Mouse (Mus musculus): Measurements from ENCODE around the gene Pnma1. TPM values are rescaled to one million over a fixed set of nuclear protein-coding genes. Genes with fewer than 3 reads are reported as not detected.

Gene Pnma1
- polyA plus RNA-seq, 1 experiment from 2014 or later = 0.88 TPM

DNA sequence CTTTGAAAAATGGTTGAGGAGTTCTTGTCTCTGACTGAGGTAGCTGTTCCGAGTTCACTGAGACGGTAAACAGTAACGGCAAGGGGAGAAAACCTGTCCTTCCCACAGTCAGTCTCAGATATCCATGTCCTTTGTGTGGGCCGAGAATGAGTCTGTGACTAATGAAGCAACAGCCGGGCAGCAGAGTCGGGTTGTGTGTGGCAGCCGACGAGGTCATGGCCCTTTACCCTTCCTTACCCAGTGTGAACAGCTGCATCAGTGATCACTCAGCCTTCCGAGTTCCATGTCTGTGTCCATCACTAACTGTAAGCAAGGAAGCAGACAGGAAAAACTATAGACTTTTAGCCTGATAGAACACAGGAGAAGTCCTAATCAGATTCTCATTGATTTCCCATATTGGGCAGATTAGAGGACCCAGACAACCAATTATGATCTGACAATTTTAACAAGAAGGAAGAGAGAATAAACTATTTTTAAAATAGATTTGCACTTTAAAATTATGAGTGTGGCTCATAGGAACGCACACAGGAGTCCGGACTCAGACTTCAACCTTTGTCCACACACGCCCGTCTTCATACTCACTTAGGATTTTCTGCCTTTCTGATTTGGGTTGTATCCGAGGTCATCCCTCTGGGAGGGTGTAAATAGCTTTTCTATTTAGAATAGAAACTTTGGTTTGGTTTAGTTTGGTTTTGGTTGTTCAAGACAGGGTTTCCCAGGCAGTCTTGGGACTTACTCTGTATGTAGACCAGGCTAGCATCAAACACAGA is 5.8 kb downstream of the Pnma1 start:
- Histone ChIP-seq H3K9me3 (replicated peaks; ENCODE audit: control insufficient read depth, low read length) (no peaks in the 10 kb centered on the region), H3K4me1 (ENCODE audit: control insufficient read depth, insufficient read depth, low read length) (no peaks in the 10 kb centered on the region), H3K36me3 (replicated peaks; ENCODE audit: control insufficient read depth, insufficient read depth, low read depth, low read length) (no peaks in the 10 kb centered on the region; the same call in 1 of the 2 replicates), H3K9ac (replicated peaks; ENCODE audit: low read length) (no peak overlapping the region), H3K27ac (replicated peaks; ENCODE audit: low read depth, low read length) (no peak overlapping the region), H3K4me3 (ENCODE audit: low read depth, low read length) (no peak overlapping the region), H3K27me3 (ENCODE audit: control insufficient read depth, insufficient read depth, low read length) (no peaks in the 10 kb centered on the region), H3K4me2 (ENCODE audit: low read depth, low read length) (no peak overlapping the region)
- 53% methylated on average over 14 of the region's 14 CpGs for WGBS
- no peak for ATAC-seq (replicated peaks; ENCODE audit: insufficient number of reproducible peaks, low FRiP score, low TSS enrichment, low read depth)
- no peak for DNase-seq (ENCODE audit: low spot score)

GRCm38 (mm10) chr12:84141271-84141670 is 7.0 kb downstream of the Pnma1 start:
- Histone ChIP-seq H3K4me2 (ENCODE audit: low read depth, low read length) (no peak overlapping the region), H3K27ac (replicated peaks; ENCODE audit: low read depth, low read length) (no peak overlapping the region), H3K36me3 (replicated peaks; ENCODE audit: control insufficient read depth, insufficient read depth, low read depth, low read length) (no peaks in the 10 kb centered on the region; the same call in 1 of the 2 replicates), H3K9me3 (replicated peaks; ENCODE audit: control insufficient read depth, low read length) (no peaks in the 10 kb centered on the region), H3K9ac (replicated peaks; ENCODE audit: low read length) (no peak overlapping the region), H3K27me3 (ENCODE audit: control insufficient read depth, insufficient read depth, low read length) (no peaks in the 10 kb centered on the region), H3K4me1 (ENCODE audit: control insufficient read depth, insufficient read depth, low read length) (no peaks in the 10 kb centered on the region), H3K4me3 (ENCODE audit: low read depth, low read length) (no peak overlapping the region)
- ATAC-seq (replicated peaks; ENCODE audit: insufficient number of reproducible peaks, low FRiP score, low TSS enrichment, low read depth) (no peak), DNase-seq (ENCODE audit: low spot score) (no peak)
- 82% methylated on average over 4 of the region's 4 CpGs for WGBS

DNA sequence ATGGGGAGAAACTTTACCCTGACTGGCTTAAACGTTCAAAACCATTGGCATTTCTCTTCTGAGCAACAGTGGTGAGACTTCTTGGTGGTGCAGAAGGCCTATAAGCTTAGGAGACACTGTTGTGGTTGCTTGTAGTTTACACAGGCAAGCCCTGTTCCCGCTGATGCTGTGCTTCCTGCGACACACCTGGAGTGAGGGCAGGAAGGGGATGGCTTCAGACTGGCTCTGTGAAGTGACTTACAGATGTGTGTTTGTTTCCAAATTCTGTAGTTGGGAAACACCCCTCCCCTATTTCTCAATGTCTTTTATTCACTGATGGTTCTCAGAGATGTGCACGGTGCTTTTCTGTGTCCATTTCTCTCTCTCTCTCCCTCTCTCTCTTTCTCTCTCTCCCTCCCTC is 8.2 kb downstream of the Pnma1 start:
- Histone ChIP-seq H3K27me3 (ENCODE audit: control insufficient read depth, insufficient read depth, low read length) (no peaks in the 10 kb centered on the region), H3K9ac (replicated peaks; ENCODE audit: low read length) (no peak overlapping the region), H3K4me3 (ENCODE audit: low read depth, low read length) (no peak overlapping the region), H3K4me2 (ENCODE audit: low read depth, low read length) (no peak overlapping the region), H3K4me1 (ENCODE audit: control insufficient read depth, insufficient read depth, low read length) (no peaks in the 10 kb centered on the region), H3K36me3 (replicated peaks; ENCODE audit: control insufficient read depth, insufficient read depth, low read depth, low read length) (no peaks in the 10 kb centered on the region; the same call in 1 of the 2 replicates), H3K27ac (replicated peaks; ENCODE audit: low read depth, low read length) (no peak overlapping the region), H3K9me3 (replicated peaks; ENCODE audit: control insufficient read depth, low read length) (no peaks in the 10 kb centered on the region)
- no peak for ATAC-seq (replicated peaks; ENCODE audit: insufficient number of reproducible peaks, low FRiP score, low TSS enrichment, low read depth)
- 58% methylated on average over 4 of the region's 4 CpGs for WGBS
- DNase-seq (ENCODE audit: low spot score) = no peak

- H3K4me2 ChIP-seq (ENCODE audit: low read depth, low read length) = no peak overlapping the region
- no peaks in the 10 kb centered on the region for H3K9me3 ChIP-seq (replicated peaks; ENCODE audit: control insufficient read depth, low read length)
- H3K9ac ChIP-seq (replicated peaks; ENCODE audit: low read length) = no peak overlapping the region
- 94% methylated on average over 7 of the region's 7 CpGs for WGBS
- DNase-seq (ENCODE audit: low spot score) (no peak), ATAC-seq (replicated peaks; ENCODE audit: insufficient number of reproducible peaks, low FRiP score, low TSS enrichment, low read depth) (no peak)
- H3K4me1 ChIP-seq (ENCODE audit: control insufficient read depth, insufficient read depth, low read length) = no peaks in the 10 kb centered on the region
- no peak overlapping the region for H3K4me3 ChIP-seq (ENCODE audit: low read depth, low read length)
- no peak overlapping the region for H3K27ac ChIP-seq (replicated peaks; ENCODE audit: low read depth, low read length)
- no peaks in the 10 kb centered on the region for H3K27me3 ChIP-seq (ENCODE audit: control insufficient read depth, insufficient read depth, low read length)
- no peaks in the 10 kb centered on the region; the same call in 1 of the 2 replicates for H3K36me3 ChIP-seq (replicated peaks; ENCODE audit: control insufficient read depth, insufficient read depth, low read depth, low read length)
Measured at GRCm38 (mm10) chr12:84137131-84137530, 11.2 kb downstream of the Pnma1 start.

GRCm38 (mm10) chr12:84132265-84132664 is 16.0 kb downstream of the Pnma1 start:
- Histone ChIP-seq H3K36me3 (replicated peaks; ENCODE audit: control insufficient read depth, insufficient read depth, low read depth, low read length) (no peaks in the 10 kb centered on the region), H3K4me3 (ENCODE audit: low read depth, low read length) (no peak overlapping the region), H3K4me1 (ENCODE audit: control insufficient read depth, insufficient read depth, low read length) (no peaks in the 10 kb centered on the region), H3K27me3 (ENCODE audit: control insufficient read depth, insufficient read depth, low read length) (no peaks in the 10 kb centered on the region), H3K27ac (replicated peaks; ENCODE audit: low read depth, low read length) (no peak overlapping the region), H3K9me3 (replicated peaks; ENCODE audit: control insufficient read depth, low read length) (no peaks in the 10 kb centered on the region), H3K4me2 (ENCODE audit: low read depth, low read length) (no peak overlapping the region), H3K9ac (replicated peaks; ENCODE audit: low read length) (no peak overlapping the region)
- DNase-seq (ENCODE audit: low spot score) = peak; percentile 66
- no peak for ATAC-seq (replicated peaks; ENCODE audit: insufficient number of reproducible peaks, low FRiP score, low TSS enrichment, low read depth)
- WGBS = 48% methylated on average over 3 of the region's 3 CpGs

- Histone ChIP-seq H3K4me1 (ENCODE audit: control insufficient read depth, insufficient read depth, low read length) (no peaks in the 10 kb centered on the region), H3K36me3 (replicated peaks; ENCODE audit: control insufficient read depth, insufficient read depth, low read depth, low read length) (no peaks in the 10 kb centered on the region), H3K27me3 (ENCODE audit: control insufficient read depth, insufficient read depth, low read length) (no peaks in the 10 kb centered on the region), H3K27ac (replicated peaks; ENCODE audit: low read depth, low read length) (no peak overlapping the region), H3K4me3 (ENCODE audit: low read depth, low read length) (no peak overlapping the region), H3K9me3 (replicated peaks; ENCODE audit: control insufficient read depth, low read length) (no peaks in the 10 kb centered on the region), H3K4me2 (ENCODE audit: low read depth, low read length) (no peak overlapping the region), H3K9ac (replicated peaks; ENCODE audit: low read length) (no peak overlapping the region)
- WGBS = 92% methylated on average over 8 of the region's 8 CpGs
- DNase-seq (ENCODE audit: low spot score) (no peak), ATAC-seq (replicated peaks; ENCODE audit: insufficient number of reproducible peaks, low FRiP score, low TSS enrichment, low read depth) (no peak)
Measured at GRCm38 (mm10) chr12:84129931-84130330, 18.4 kb downstream of the Pnma1 start.

GRCm38 (mm10) chr12:84128576-84128975 is 19.7 kb downstream of the Pnma1 start:
- WGBS = 83% methylated on average over 6 of the region's 6 CpGs
- no peak for DNase-seq (ENCODE audit: low spot score)
- no peak overlapping the region for H3K4me2 ChIP-seq (ENCODE audit: low read depth, low read length)
- no peak for ATAC-seq (replicated peaks; ENCODE audit: insufficient number of reproducible peaks, low FRiP score, low TSS enrichment, low read depth)
- H3K27me3 ChIP-seq (ENCODE audit: control insufficient read depth, insufficient read depth, low read length) = no peaks in the 10 kb centered on the region
- H3K36me3 ChIP-seq (replicated peaks; ENCODE audit: control insufficient read depth, insufficient read depth, low read depth, low read length) = no peaks in the 10 kb centered on the region
- H3K27ac ChIP-seq (replicated peaks; ENCODE audit: low read depth, low read length) = no peak overlapping the region
- H3K9ac ChIP-seq (replicated peaks; ENCODE audit: low read length) = no peak overlapping the region
- no peaks in the 10 kb centered on the region for H3K9me3 ChIP-seq (replicated peaks; ENCODE audit: control insufficient read depth, low read length)
- H3K4me1 ChIP-seq (ENCODE audit: control insufficient read depth, insufficient read depth, low read length) = no peaks in the 10 kb centered on the region
- H3K4me3 ChIP-seq (ENCODE audit: low read depth, low read length) = no peak overlapping the region

DNA sequence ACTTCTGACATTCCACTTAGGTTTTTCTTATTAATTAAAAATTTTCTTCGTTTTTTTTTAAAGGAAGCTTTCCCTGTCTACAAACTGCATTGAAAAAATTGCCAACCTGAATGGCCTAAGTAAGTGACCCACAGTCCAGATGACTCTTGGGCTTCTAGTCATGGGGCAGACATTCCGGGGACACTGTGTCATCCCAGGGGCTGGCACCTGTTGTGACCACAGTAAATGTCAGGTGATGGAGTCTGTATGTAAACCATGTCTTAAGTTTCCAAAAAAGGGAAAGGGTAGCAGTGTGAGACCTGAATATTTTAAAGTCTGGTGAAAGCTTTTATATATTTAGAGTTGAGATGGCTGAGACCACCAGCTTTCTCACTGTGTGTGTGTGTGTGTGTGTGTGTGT is 21.4 kb downstream of the Pnma1 start:
- Histone ChIP-seq H3K4me2 (ENCODE audit: low read depth, low read length) (no peak overlapping the region), H3K4me3 (ENCODE audit: low read depth, low read length) (no peak overlapping the region), H3K27ac (replicated peaks; ENCODE audit: low read depth, low read length) (no peak overlapping the region), H3K4me1 (ENCODE audit: control insufficient read depth, insufficient read depth, low read length) (no peaks in the 10 kb centered on the region), H3K9me3 (replicated peaks; ENCODE audit: control insufficient read depth, low read length) (no peaks in the 10 kb centered on the region), H3K9ac (replicated peaks; ENCODE audit: low read length) (no peak overlapping the region), H3K36me3 (replicated peaks; ENCODE audit: control insufficient read depth, insufficient read depth, low read depth, low read length) (no peaks in the 10 kb centered on the region), H3K27me3 (ENCODE audit: control insufficient read depth, insufficient read depth, low read length) (no peaks in the 10 kb centered on the region)
- ATAC-seq (replicated peaks; ENCODE audit: insufficient number of reproducible peaks, low FRiP score, low TSS enrichment, low read depth) (no peak), DNase-seq (ENCODE audit: low spot score) (no peak)
- 87% methylated on average over 2 of the region's 2 CpGs for WGBS

All from embryonic facial prominence, embryonic 11.5 days (tissue).